Mouse (Mus musculus) gastrocnemius, postnatal 10 days (tissue): ENCODE results near the gene Itgb2l. TPM values are rescaled to one million over a fixed set of nuclear protein-coding genes. Genes with fewer than 3 reads are reported as not detected.
"Not testable (repeated sequence)": the region's sequence is repeated elsewhere in the genome, so short reads cannot be mapped to it uniquely, and the experiment has no call there.

ENCODE experiments used
- DNase-seq: peaks from one replicate; pipeline ENCODE4 v3.0.0; 2021; ENCODE audit warnings: mixed read lengths
- long read RNA-seq, 2 experiments: library from polyadenylated mRNA; stranded (forward); transcript quantifications; one replicate each; pipeline ENCODE4 v2.0.0; 2021
- total RNA-seq, 2 experiments: library from RNA; stranded (reverse); gene quantifications; 2 replicates each; pipeline ENCODE4 v1.2.3; 2021

Itgb2l gene
- total RNA-seq, result under 1 TPM in 1 of 2 experiments, not detected in 1; 0.75 TPM
- long read RNA-seq, experiment 1, partial matches to known transcripts, result 0 of 1 reads
- long read RNA-seq, experiment 1, other reads (novel, unspliced or antisense), result 1 of 1 reads
- long read RNA-seq, experiment 2, result 0 reads

- DNase-seq, result no peak
Measured at GRCm38 (mm10) chr16:96443468-96443867, at the start of gene Itgb2l. Gene Itgb2l (minus strand): TSS chr16:96443619.

DNA sequence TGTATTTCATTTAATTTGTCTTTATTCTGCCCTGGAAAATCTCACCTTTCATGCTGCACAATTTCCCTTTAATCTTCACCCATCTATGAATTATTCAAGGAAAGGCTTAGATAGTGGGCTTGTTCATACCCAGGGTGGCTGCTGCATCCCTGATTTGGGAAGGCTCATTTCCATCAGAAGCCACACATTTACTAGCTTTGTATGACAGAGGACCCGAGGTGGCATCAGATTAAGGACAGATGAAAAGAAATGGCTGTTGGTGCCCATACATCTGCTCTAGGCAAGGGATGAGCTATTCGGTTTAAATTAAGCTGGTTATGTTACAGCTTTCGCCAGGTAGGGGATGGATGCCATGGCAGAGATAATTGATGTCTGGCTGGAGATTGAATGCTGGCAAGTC, 48.1 kb upstream of the Itgb2l start:
- DNase-seq, result no peak

DNA sequence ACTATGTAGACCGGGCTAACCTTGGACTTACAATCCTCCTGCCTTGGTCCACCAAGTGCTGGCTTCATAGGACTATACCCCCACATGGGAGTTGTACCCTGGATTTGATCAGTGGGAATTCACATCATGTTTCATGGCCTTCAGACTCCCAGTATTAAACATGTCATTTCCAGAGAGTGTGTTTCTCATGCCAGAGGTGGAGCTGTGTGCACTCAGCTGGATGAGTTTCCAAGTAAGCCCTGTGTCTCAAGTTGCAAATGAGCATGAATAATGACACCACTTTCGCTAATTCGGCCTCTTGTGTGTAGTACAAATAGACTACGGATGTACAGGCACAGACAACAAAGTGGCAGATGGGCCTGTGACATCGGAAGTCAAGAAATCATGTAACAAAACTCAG, 44.6 kb upstream of the Itgb2l start:
- no peak for DNase-seq

- DNase-seq, result no peak
Measured at GRCm38 (mm10) chr16:96487007-96487684, 43.7 kb upstream of the Itgb2l start.

- DNase-seq, result no peak
Measured at GRCm38 (mm10) chr16:96481791-96482190, 38.4 kb upstream of the Itgb2l start.

GRCm38 (mm10) chr16:96474185-96474584, 30.8 kb upstream of the Itgb2l start:
- no peak for DNase-seq

DNA sequence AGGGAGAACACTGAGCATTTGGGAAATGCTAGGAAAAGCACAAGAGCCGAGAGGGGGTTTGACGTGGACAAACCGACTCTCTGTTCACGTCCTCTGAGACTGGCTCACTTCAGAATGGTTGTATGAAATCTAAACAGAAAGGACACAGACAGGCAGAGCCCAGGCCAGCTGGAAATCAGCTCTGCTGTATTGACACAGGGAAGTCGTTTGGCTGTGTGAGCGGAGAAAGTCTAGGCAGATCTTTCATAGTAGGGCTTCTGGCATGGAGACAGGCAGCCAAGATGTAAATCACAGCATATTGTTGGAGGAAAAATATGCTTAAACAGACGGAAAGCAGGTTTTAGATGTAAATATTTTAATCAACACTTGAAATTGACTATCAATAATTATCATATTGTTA, 29.4 kb upstream of the Itgb2l start:
- no peak for DNase-seq

DNA sequence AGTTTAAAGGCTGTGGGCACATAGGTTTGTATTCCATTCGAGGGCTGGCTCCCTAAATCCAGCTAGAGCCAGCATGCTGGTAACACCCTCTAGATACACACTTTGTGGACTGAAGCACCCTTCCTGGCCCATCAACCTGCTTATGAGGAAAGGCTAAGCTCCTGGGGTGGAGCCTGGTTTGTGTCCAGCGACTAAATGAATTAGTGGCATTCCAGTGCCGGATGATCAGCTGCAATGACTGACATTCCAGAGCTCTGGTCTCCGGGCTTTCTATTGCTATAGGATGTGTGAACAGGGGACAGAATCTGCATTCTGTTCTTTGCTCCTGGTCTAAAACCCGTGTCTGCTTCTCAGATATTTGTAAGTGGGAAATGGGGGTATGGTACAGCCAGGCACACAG, 28.9 kb upstream of the Itgb2l start:
- DNase-seq, result no peak

DNA sequence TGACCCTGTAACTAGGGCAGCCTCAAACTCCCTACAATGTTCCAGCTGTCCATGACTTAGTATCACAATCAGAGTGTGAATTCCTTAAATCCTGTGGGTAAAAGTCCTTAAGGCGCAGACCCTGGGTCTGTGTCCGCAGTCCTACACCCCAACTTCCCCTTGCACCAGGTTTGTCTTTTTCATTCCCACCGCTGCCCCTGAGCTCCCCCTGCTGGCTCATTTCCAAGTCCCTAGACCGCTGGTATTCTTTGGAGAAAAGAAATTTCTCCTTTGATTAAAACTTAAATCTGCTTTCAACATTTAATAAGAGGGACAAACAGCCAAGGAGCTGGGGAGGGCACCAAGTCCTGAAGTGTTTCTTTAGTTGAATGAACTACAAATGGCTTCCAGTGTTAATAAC, 26.2 kb upstream of the Itgb2l start:
- DNase-seq, result no peak

DNA sequence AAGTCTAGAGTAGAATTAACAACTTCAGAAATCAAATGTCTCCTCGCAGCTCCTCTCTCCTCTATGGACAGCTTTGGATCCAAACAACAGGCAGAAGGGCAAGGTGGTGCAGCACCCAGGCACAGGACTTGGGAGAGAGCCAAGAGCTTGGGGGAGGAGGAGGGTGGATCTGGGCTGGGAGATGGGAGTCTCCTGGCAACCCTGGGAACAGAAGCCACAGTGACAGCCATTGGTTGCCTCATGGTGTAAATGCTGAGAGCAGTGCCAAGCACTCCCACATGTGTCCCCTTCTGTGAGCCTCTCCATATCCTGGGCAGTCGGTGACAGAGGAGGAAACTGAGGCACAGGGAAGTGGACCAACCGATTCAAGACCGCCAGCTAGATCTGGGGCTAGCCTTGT, 25.3 kb upstream of the Itgb2l start:
- no peak for DNase-seq

GRCm38 (mm10) chr16:96468011-96468410, 24.6 kb upstream of the Itgb2l start:
- DNase-seq, result no peak

DNA sequence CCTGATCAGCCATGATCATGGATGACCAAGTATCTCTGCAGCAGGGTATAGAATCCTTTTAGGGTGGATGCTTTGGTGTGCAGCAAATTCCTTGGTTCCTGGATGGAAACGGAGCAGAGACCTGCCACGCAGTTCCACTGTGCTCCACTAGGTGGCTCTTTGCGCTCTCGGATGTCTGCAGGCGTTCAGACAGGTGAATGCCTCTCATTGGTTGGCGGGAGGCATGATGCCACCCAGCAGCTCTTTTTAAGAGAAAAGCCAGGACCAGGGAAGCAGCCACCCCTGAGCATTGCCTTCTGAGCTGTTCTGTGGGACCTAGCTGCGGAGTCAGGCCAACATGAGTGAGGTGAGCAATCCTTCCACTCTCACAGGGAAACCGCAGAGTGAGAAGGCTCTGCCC, 24.0 kb upstream of the Itgb2l start, which contains the start of gene Pcp4:
Pcp4 (plus strand) TSS at position 162 of the 400 bp plus-strand sequence.
- peak; percentile 67 for DNase-seq

DNA sequence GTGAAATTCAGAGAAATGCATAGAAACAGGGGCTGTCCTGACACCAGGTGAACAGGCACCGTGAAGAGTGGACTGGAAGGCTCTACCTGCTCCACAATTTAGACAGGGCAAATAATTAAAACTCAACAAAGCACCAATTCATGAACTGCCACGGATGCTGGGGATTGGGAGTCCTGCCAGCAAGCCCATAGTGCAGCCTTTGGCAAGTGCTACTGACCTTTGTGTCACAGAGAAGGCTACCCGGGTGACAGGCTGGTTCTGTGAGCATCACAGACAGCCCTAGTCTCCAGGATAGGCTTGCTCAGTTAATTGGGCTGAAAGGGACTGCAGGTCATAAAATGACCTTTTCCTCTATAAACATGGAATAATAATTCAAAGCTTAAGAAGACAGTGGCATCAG, 17.4 kb upstream of the Itgb2l start:
- DNase-seq, result no peak

- DNase-seq, result no peak
Measured at GRCm38 (mm10) chr16:96459356-96459755, 15.9 kb upstream of the Itgb2l start.

DNA sequence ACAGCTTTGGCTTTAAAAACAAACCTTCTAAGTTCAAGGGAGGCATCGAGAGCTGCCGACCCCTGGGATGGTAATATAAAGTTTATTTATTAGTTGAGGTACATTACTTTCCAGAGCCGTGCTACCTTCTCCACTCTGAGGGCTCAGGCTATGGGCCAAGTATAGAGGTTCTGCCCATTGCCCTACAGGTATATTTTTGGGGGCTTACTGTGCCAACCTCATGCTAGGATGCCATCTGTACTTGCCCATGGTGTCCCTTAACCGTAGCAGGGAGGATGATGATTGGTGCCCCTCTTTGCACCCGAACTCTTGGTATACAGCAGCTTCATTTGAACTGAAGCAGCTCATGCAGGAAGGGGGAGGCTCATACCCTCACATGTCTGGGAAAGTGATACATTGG, 14.2 kb upstream of the Itgb2l start:
- DNase-seq, result no peak

GRCm38 (mm10) chr16:96454086-96454485, 10.7 kb upstream of the Itgb2l start:
- no peak for DNase-seq

DNA sequence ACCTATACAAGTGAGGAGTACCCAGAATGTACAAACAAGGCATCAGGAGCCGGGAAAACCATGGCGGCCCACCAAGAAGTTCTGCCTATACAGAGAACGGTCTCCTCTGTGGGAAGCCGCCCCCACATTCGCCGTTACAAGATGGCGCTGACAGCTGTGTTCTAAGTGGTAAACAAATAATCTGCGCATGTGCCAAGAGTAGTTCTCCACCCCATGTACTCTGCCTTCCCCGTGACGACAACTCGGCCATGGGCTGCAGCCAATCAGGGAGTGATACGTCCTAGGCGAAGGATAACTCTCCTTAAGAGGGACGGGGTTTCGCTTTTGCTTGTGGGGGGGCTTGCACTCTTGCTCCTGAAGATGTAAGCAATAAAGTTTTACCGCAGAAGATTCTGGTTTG, 7.5 kb upstream of the Itgb2l start:
- not testable (repeated sequence) for DNase-seq

- no peak for DNase-seq
Measured at GRCm38 (mm10) chr16:96441826-96442225, 1.6 kb downstream of the Itgb2l start.

- no peak for DNase-seq
Measured at GRCm38 (mm10) chr16:96440871-96441270, 2.5 kb downstream of the Itgb2l start.

DNA sequence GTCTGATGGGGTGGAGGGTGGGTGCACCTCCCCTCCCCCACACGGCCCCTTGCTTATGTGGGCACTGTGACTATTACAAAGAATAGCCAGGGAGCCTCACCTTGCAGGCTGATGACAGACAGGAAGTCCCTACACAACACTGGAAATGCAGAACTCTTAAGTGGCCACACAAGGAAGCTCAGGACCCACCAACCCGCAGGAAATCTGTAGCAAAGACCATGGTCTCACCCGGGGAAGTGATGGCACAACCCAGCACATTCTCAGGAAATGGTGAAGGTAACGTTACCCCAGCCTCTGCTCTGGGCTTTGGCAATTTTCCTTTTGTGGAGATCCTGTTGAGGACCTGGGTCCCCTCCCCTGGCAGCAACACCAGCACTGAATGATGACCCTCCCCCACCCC, 3.7 kb downstream of the Itgb2l start:
- DNase-seq, result no peak

- DNase-seq, result no peak
Measured at GRCm38 (mm10) chr16:96438946-96439345, 4.5 kb downstream of the Itgb2l start.

DNA sequence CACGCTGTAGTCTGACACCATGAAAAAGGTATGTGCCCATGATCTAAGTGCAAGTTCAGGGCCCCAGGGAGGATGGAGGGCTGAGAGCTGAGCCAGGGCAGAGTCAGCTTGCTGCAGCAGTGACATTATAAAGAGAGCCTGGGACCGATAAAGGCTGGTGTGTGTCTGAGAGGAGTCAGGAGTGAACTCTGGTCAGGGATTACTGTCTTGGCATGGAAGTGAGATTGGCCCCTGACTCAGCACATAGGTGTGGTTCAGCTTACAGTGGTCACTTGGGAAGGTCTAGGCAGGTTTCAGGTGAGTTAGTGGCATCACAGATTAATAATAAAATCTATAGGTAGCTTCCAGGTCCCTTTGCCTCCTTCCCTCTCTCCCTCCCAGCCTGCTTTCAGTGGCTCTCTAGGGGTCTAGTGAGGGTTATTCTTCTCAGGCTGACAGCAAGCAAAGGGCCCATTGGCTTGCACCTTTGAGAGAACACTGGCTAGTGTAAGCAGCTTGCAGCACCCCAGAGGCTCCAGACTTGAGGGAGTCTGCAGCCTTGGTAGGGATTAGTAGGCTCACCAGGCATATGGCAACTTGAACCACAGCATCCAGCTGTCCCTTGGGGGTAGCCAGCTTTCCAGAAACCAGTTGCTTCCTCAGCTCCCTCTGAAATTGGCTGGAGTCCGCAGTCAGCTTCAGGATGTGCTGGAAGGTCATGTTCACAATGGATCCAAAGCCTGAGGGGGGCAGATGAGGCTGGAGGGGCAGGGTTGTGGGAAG, 9.2 kb downstream of the Itgb2l start:
- DNase-seq, result no peak

GRCm38 (mm10) chr16:96433266-96433665, 10.2 kb downstream of the Itgb2l start:
- DNase-seq, result no peak

- DNase-seq, result no peak
Measured at GRCm38 (mm10) chr16:96429046-96429445, 14.4 kb downstream of the Itgb2l start.
